Mouse (Mus musculus) cerebellum, adult 2 months (tissue): ENCODE measurements around the gene Peli1. TPM values are rescaled to one million over a fixed set of nuclear protein-coding genes. Genes with fewer than 3 reads are reported as not detected.
"Not testable (repeated sequence)": the region's sequence is repeated elsewhere in the genome, so short reads cannot be mapped to it uniquely, and the experiment has no call there.

ENCODE experiments used
- DNase-seq, 2 experiments: peaks; one replicate each; pipeline ENCODE4 v3.0.0; 2021
- H3K27ac ChIP-seq: fragments of 200-500 bp; 2 replicates; pipeline ENCODE4 v1.5.1; 2012; ENCODE audit warnings: low read length, control low read depth, inconsistent platforms; ENCODE audit not compliant: insufficient read depth
- H3K27me3 ChIP-seq: fragments of 200-500 bp; 2 replicates; pipeline ENCODE4 v1.6.1; 2012; ENCODE audit warnings: inconsistent platforms, mild to moderate bottlenecking, low read length, moderate library complexity; ENCODE audit not compliant: control insufficient read depth, insufficient read depth
- H3K4me1 ChIP-seq: fragments of 200-500 bp; 2 replicates; pipeline ENCODE4 v1.6.1; 2011; ENCODE audit warnings: low read length; ENCODE audit not compliant: control insufficient read depth, insufficient read depth
- H3K4me3 ChIP-seq: fragments of 200-500 bp; replicated peaks from 2 replicates; pipeline ENCODE3; 2011; ENCODE audit warnings: mild to moderate bottlenecking, low read depth, low read length, control low read depth; ENCODE audit not compliant: insufficient read depth
- CTCF ChIP-seq: fragments of 200-500 bp; IDR thresholded peaks from 2 replicates; pipeline ENCODE4 v1.5.1; 2011; ENCODE audit warnings: low read depth, mild to moderate bottlenecking, control low read depth, low read length, moderate library complexity, borderline replicate concordance; ENCODE audit not compliant: insufficient read depth
- POLR2A ChIP-seq: fragments of 200-500 bp; IDR thresholded peaks from 2 replicates; pipeline ENCODE4 v1.6.1; 2011; ENCODE audit warnings: low read length, control low read depth, borderline replicate concordance; ENCODE audit not compliant: insufficient read depth
- WGBS: fragments of 180-500 bp; shearing (Covaris S2); methylation state at CpG from one replicate; pipeline ENCODE4 v1.1.7; 2018; 5-methylcytosine and 5-hydroxymethylcytosine counted together
- polyA plus RNA-seq: library from polyadenylated mRNA; depleted of rRNA; stranded (reverse); fragments of >200 nt; gene quantifications from 2 replicates; pipeline ENCODE4 v1.2.3, GENCODE M21; 2012; rRNA removed

The Peli1 gene
- polyA plus RNA-seq, 1 experiment = 23.7 TPM

DNA sequence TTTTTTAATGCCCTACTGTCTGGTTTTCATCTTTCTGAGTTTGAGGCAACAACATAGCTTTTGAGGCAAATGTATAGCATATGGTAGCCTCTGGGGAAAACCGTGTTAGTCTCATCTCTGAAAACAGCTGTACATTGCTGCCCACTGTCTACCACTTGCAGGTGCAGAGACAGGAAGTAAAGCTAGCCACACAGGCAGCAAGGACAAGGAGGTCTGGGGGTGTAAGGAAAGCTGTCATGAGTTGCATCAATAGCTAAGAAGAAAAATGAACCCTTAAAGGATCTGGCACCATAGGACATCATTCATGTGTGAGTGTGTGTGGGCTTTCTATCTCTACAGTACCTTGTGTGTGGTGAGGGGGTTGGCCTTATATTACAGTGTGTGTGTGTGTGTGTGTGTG, 89.6 kb downstream of the Peli1 start:
- TF ChIP-seq CTCF = no peak
- TF ChIP-seq POLR2A = no peak
- Histone ChIP-seq H3K27me3 (no peaks in the 10 kb centered on the region), H3K4me3 (no peak overlapping the region), H3K27ac (no peak overlapping the region), H3K4me1 (no peaks in the 10 kb centered on the region)
- DNase-seq = no peak
- WGBS = 56% methylated on average over 1 of the region's 1 CpGs

DNA sequence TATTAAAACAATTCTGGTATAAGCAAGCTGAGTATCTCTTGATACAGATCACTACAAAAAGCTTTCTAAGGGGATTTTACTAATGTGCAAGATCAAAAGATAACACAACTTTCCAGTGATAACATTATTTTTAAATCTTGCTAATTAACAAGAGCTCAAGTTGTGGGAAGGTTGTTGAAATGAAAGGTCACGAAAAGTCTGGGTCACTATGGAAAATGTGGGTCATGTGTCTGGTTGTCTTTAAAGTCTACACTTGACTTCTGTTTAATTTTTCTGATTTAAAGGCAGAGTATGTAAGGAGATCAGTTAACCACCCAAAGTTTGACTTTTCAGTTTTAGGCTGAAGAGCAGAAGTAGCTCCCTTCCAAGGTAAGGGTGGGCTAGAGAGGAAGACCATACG, 90.5 kb downstream of the Peli1 start:
- no peak for DNase-seq
- WGBS = 94% methylated on average over 2 of the region's 2 CpGs
- no peak overlapping the region for H3K27ac ChIP-seq

GRCm38 (mm10) chr11:21182709-21183108, 91.6 kb downstream of the Peli1 start:
- WGBS = 82% methylated on average over 1 of the region's 1 CpGs
- Histone ChIP-seq H3K27ac (no peak overlapping the region), H3K27me3 (no peaks in the 10 kb centered on the region), H3K4me3 (no peak overlapping the region), H3K4me1 (no peaks in the 10 kb centered on the region)
- DNase-seq = no peak
- TF ChIP-seq POLR2A (no peak), CTCF (no peak)

More for the DNA sequence above, 90.5 kb downstream of the Peli1 start:
- TF ChIP-seq POLR2A (no peak), CTCF (no peak)
- no peaks in the 10 kb centered on the region for H3K4me1 ChIP-seq
- H3K27me3 ChIP-seq = no peaks in the 10 kb centered on the region
- no peak overlapping the region for H3K4me3 ChIP-seq

DNA sequence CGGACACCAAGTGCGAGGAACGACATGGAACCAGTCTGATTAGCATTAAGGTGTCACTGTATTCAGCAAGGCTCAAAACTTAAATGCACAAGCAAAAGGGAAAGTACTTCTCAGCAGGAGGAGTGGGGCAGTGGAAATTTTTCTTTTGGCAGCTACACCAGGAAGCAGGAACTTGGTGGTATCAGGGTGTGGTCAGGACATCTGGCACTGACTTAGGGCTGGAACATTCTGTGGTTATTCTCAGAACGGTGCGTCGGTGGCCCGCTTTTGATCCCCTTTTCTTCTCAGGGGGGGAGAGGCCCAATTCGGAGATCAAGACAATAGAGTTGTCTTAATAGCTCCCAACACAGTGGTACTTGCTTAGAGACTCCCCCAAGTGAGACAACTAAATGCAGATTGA, 100.7 kb downstream of the Peli1 start:
- not testable (repeated sequence) for H3K4me1 ChIP-seq, DNase-seq
- WGBS = 87% methylated on average over 8 of the region's 8 CpGs

GRCm38 (mm10) chr11:21194851-21195250, 103.8 kb downstream of the Peli1 start:
- no peaks in the 10 kb centered on the region for H3K4me1 ChIP-seq
- TF ChIP-seq CTCF (no peak), POLR2A (no peak)
- no peak overlapping the region for H3K27ac ChIP-seq
- DNase-seq = no peak
- no peaks in the 10 kb centered on the region for H3K27me3 ChIP-seq
- H3K4me3 ChIP-seq = no peak overlapping the region
- 93% methylated on average over 3 of the region's 3 CpGs for whole genome bisulfite sequencing

More for the DNA sequence above, 100.7 kb downstream of the Peli1 start:
- H3K4me3 ChIP-seq, H3K27ac ChIP-seq, H3K27me3 ChIP-seq: not testable (repeated sequence)

Other genes starting within 250 kb of the Peli1 start
- 23.4 and 24.4 TPM in 2 replicates for gene Vps54, start 148.0 kb downstream of the Peli1 start, polyA plus RNA-seq